Mouse (Mus musculus) lung, embryonic 15.5 days (tissue): ENCODE data around the gene Cdk15. TPM values are rescaled to one million over a fixed set of nuclear protein-coding genes. Genes with fewer than 3 reads are reported as not detected.

Source experiments
- polyA plus RNA-seq: library from polyadenylated mRNA; unstranded; fragments of >200 nt; fragmentation: Nextera tagmentation; extraction: Ambion mirVana; gene quantifications from 2 replicates; pipeline ENCODE4 v1.2.1, GENCODE M21; 2015

Cdk15 gene
- polyA plus RNA-seq, 1 experiment from 2014 or later, result not detected

Other genes with a start within 250 kb of the Cdk15 start
- gene C2cd6, start 162.0 kb upstream of the Cdk15 start, polyA plus RNA-seq, result not detected in 2 replicates
- gene Tmem237, start 136.5 kb upstream of the Cdk15 start, polyA plus RNA-seq, result 37.2 and 39.1 TPM in 2 replicates
- 0.21 and 0.56 TPM in 2 replicates for gene Mpp4, start 93.5 kb upstream of the Cdk15 start, polyA plus RNA-seq
- gene Als2, start 19.7 kb upstream of the Cdk15 start, polyA plus RNA-seq, result 9.8 and 10.7 TPM in 2 replicates
- 15.4 and 15.8 TPM in 2 replicates for gene Fzd7, start 225.5 kb downstream of the Cdk15 start, polyA plus RNA-seq